9 mouse cellular contexts compared by ENCODE assay signal in genomic region chr2:132135876-132136637, GRCm38 (mm10). TPM values are rescaled to one million over a fixed set of nuclear protein-coding genes. Genes with fewer than 3 reads are reported as not detected.
DNase-seq lines count a peak whose midpoint lies in the region; ATAC-seq and TF ChIP-seq lines count a peak whose summit lies in the region.
"Had no signal": no experiment of that assay in that cellular context is flagged by ENCODE, and none has a peak within 500 bp of the region (broad histone marks: within the 10 kb centered on the region; RNA-seq: fewer than 3 reads in every experiment).

No protein-coding gene starts in this region.

- H3K27me3 ChIP-seq in kidney, postnatal 0 days (ENCODE audit: insufficient read depth, low read length), result no peaks in the 10 kb centered on the region
- H3K27me3 ChIP-seq in liver, embryonic 14.5 days (ENCODE audit: control insufficient read depth, insufficient read depth, low read length), result no peaks in the 10 kb centered on the region
- no peaks in the 10 kb centered on the region for H3K27me3 ChIP-seq in heart, embryonic 11.5 days (ENCODE audit: control insufficient read depth, insufficient read depth, low read length)

- ATAC-seq in kidney, postnatal 0 days (replicated peaks; ENCODE audit: low FRiP score, low read depth), result no peak
- 0 out of 2 replicates have a peak, but pooled peaks have one; percentile 23 for ATAC-seq in liver, embryonic 14.5 days (ENCODE audit: insufficient read depth)
- no peak for ATAC-seq in heart, embryonic 11.5 days (replicated peaks; ENCODE audit: insufficient number of reproducible peaks, low FRiP score, low TSS enrichment)

- H3K27ac ChIP-seq in kidney, postnatal 0 days, result no peak overlapping the region
- no peak overlapping the region for H3K27ac ChIP-seq in liver, embryonic 14.5 days
- no peak overlapping the region for H3K27ac ChIP-seq in heart, embryonic 11.5 days (ENCODE audit: low read depth, low read length)

- no peak overlapping the region for H3K4me3 ChIP-seq in kidney, postnatal 0 days (replicated peaks; ENCODE audit: low read depth, low read length)
- no peak overlapping the region for H3K4me3 ChIP-seq in liver, embryonic 14.5 days (ENCODE audit: insufficient read depth in 1 of 2, low read depth in 2 of 2, low read length in 2 of 2)
- no peak overlapping the region for H3K4me3 ChIP-seq in heart, embryonic 11.5 days (ENCODE audit: low read depth, low read length)

- no peak overlapping the region for H3K9ac ChIP-seq in kidney, postnatal 0 days (ENCODE audit: low read depth, low read length)
- H3K9ac ChIP-seq in liver, embryonic 14.5 days (replicated peaks), result no peak overlapping the region
- H3K9ac ChIP-seq in heart, embryonic 11.5 days (ENCODE audit: low read depth, low read length), result no peak overlapping the region

- WGBS in kidney, postnatal 0 days, result 88% methylated on average over 8 of the region's 8 CpGs
- 70% methylated on average over 8 of the region's 8 CpGs for WGBS in liver, embryonic 14.5 days (ENCODE audit: insufficient replicate concordance)
- 89% methylated on average over 8 of the region's 8 CpGs for WGBS in heart, embryonic 11.5 days (ENCODE audit: insufficient replicate concordance)

- peak; percentile 21 for DNase-seq in adrenal gland, adult 2 months
- no peak for DNase-seq in adrenal gland, adult 8-10 months
- no peak for DNase-seq in kidney, postnatal 0 days (ENCODE audit: low spot score)
- no peak for DNase-seq in kidney, postnatal 14 days
- DNase-seq in B cell, adult 2 months, result peak; percentile 49 to 60
- no peak for DNase-seq in liver, embryonic 14.5 days (ENCODE audit: low read depth in 3 of 3, low spot score in 3 of 3)
- no peak for DNase-seq in spleen, postnatal 14 days (ENCODE audit: low spot score in 2 of 2)
- DNase-seq: gastrocnemius, postnatal 25 days had no signal

- no peaks in the 10 kb centered on the region for H3K36me3 ChIP-seq in kidney, postnatal 0 days (ENCODE audit: insufficient read depth, low read length)
- no peaks in the 10 kb centered on the region for H3K36me3 ChIP-seq in liver, embryonic 14.5 days (replicated peaks; ENCODE audit: control insufficient read depth, insufficient read depth, low read depth)
- H3K36me3 ChIP-seq in heart, embryonic 11.5 days (ENCODE audit: control insufficient read depth, insufficient read depth, low read length), result no peaks in the 10 kb centered on the region

- peak; percentile 58 for TF ChIP-seq CTCF in kidney, postnatal 0 days (IDR thresholded peaks at IDR 0.05; ENCODE audit: low read depth)
- peak; percentile 65 for TF ChIP-seq CTCF in liver, embryonic 14.5 days (IDR thresholded peaks at IDR 0.05; ENCODE audit: low read depth)

- no peak overlapping the region for H3K4me2 ChIP-seq in kidney, postnatal 0 days (ENCODE audit: low read length)
- no peak overlapping the region for H3K4me2 ChIP-seq in liver, embryonic 14.5 days (ENCODE audit: low read depth)
- H3K4me2 ChIP-seq in heart, embryonic 11.5 days, result no peak overlapping the region

- no peaks in the 10 kb centered on the region for H3K9me3 ChIP-seq in kidney, postnatal 0 days (replicated peaks; ENCODE audit: low read length)
- no peaks in the 10 kb centered on the region for H3K9me3 ChIP-seq in liver, embryonic 14.5 days (ENCODE audit: control insufficient read depth, low read length)
- no peaks in the 10 kb centered on the region for H3K9me3 ChIP-seq in heart, embryonic 11.5 days (replicated peaks; ENCODE audit: control insufficient read depth, low read length)

- H3K4me1 ChIP-seq in kidney, postnatal 0 days (replicated peaks; ENCODE audit: insufficient read depth, low read length), result no peaks in the 10 kb centered on the region; the same call in 1 of the 2 replicates
- peaks cover 0 to 4% of the 10 kb centered on the region in 2 experiments; a peak in 1 of 4 replicates for H3K4me1 ChIP-seq in liver, embryonic 14.5 days (replicated peaks; ENCODE audit: control insufficient read depth in 2 of 2, insufficient read depth in 2 of 2, low read length in 1 of 2)
- peaks cover 21% of the 10 kb centered on the region for H3K4me1 ChIP-seq in heart, embryonic 11.5 days (ENCODE audit: control insufficient read depth, insufficient read depth, low read length)

- TF ChIP-seq EP300 in liver, embryonic 14.5 days (IDR thresholded peaks at IDR 0.05; ENCODE audit: low read depth), result no peak

RNA-seq across cellular contexts. Expression of gene Slc23a2, which starts 8.9 kb away (rescaled TPM):
- 100 to 1,000 TPM in 1 of 2 experiments, 10 to 100 TPM in 1; 80.6 to 206 TPM for total RNA-seq in adrenal gland, adult 2 months (2021)
- 45.5 and 59.7 TPM in 2 replicates for polyA plus RNA-seq in adrenal gland, adult 2 months (2012; rRNA removed)
- total RNA-seq in adrenal gland, adult 8-10 months (2022), result 100 to 1,000 TPM; 102 to 154 (median 134) TPM
- 11.7 and 12.3 TPM in 2 replicates for polyA plus RNA-seq in kidney, postnatal 0 days (2015; fragmentation: Nextera tagmentation; extraction: Ambion mirVana)
- polyA plus RNA-seq in liver, embryonic 14.5 days (2012; rRNA removed), result 1.6 and 1.7 TPM in 2 replicates
- polyA plus RNA-seq in liver, embryonic 14.5 days (2014; fragmentation: Nextera tagmentation; extraction: Ambion mirVana), result 2.3 and 2.4 TPM in 2 replicates
- 8.7 and 10.2 TPM in 2 replicates for polyA plus RNA-seq in heart, embryonic 11.5 days (2014; fragmentation: Nextera tagmentation; extraction: Ambion mirVana)

Comparison
In these comparisons a context has a peak if more than half of its experiments do, and no peak if none do; other contexts are left out.
1. DNase-seq: peak in adrenal gland, adult 2 months (single experiment) and B cell, adult 2 months (2 of 2); none in adrenal gland, adult 8-10 months (single experiment), kidney, postnatal 0 days (single experiment), kidney, postnatal 14 days (single experiment), liver, embryonic 14.5 days (0 of 3) and spleen, postnatal 14 days (0 of 2).